Mouse (Mus musculus) brain, adult 2 months (tissue): ENCODE measurements around the gene Upk2.
"Not testable (repeated sequence)": the region's sequence is repeated elsewhere in the genome, so short reads cannot be mapped to it uniquely, and the experiment has no call there.

Source experiments
- DNase-seq: peaks from one replicate; pipeline ENCODE4 v3.0.0; 2011; ENCODE audit warnings: low read depth, low spot score

Gene Upk2

GRCm38 (mm10) chr9:44468224-44468623 lies 13.4 kb upstream of the Upk2 start:
- no peak for DNase-seq

- DNase-seq: peak; percentile 17
Observed at GRCm38 (mm10) chr9:44461950-44462349, 7.2 kb upstream of the Upk2 start.

- DNase-seq: peak; percentile 98
Observed at GRCm38 (mm10) chr9:44457035-44457742, 2.4 kb upstream of the Upk2 start.

- peak; percentile 86 for DNase-seq
Observed at GRCm38 (mm10) chr9:44454132-44454890, 465 bp downstream of the Upk2 start.

GRCm38 (mm10) chr9:44450387-44450786 lies 4.4 kb downstream of the Upk2 start:
- DNase-seq: no peak

- DNase-seq: not testable (repeated sequence)
Observed at GRCm38 (mm10) chr9:44444402-44445025, 10.3 kb downstream of the Upk2 start.

GRCm38 (mm10) chr9:44440961-44441360 lies 13.8 kb downstream of the Upk2 start, which contains the start of gene Foxr1:
Gene Foxr1, minus strand, starts transcription at chr9:44441136.
- no peak for DNase-seq

- no peak for DNase-seq
Observed at GRCm38 (mm10) chr9:44435747-44436146, 19.0 kb downstream of the Upk2 start.

GRCm38 (mm10) chr9:44432577-44433185 lies 22.1 kb downstream of the Upk2 start:
- DNase-seq: no peak

GRCm38 (mm10) chr9:44423576-44423975 lies 31.2 kb downstream of the Upk2 start:
- no peak for DNase-seq

- no peak for DNase-seq
Observed at GRCm38 (mm10) chr9:44420280-44420898, 34.4 kb downstream of the Upk2 start.

GRCm38 (mm10) chr9:44419730-44420129 lies 35.0 kb downstream of the Upk2 start:
- not testable (repeated sequence) for DNase-seq

GRCm38 (mm10) chr9:44418519-44419385 lies 36.0 kb downstream of the Upk2 start, which contains the start of gene Ccdc84:
Gene Ccdc84, minus strand, starts transcription at chr9:44418569.
- peak; percentile 79 for DNase-seq

- DNase-seq: peak; percentile 97
Observed at GRCm38 (mm10) chr9:44417892-44418363, 36.8 kb downstream of the Upk2 start.

- DNase-seq: no peak
Observed at GRCm38 (mm10) chr9:44417156-44417891, 37.5 kb downstream of the Upk2 start.

- no peak for DNase-seq
Observed at GRCm38 (mm10) chr9:44412781-44413180, 42.0 kb downstream of the Upk2 start.

- no peak for DNase-seq
Observed at GRCm38 (mm10) chr9:44412306-44412705, 42.5 kb downstream of the Upk2 start.

- no peak for DNase-seq
Observed at GRCm38 (mm10) chr9:44411601-44412130, 43.1 kb downstream of the Upk2 start.

GRCm38 (mm10) chr9:44410647-44411336 lies 44.0 kb downstream of the Upk2 start:
- DNase-seq: no peak
